ENCODE assay signal across 16 mouse cellular contexts in genomic region chr4:106314291-106314690, GRCm38 (mm10). TPM values are rescaled to one million over a fixed set of nuclear protein-coding genes. Genes with fewer than 3 reads are reported as not detected.
DNase-seq lines count a peak whose midpoint lies in the region; ATAC-seq lines count a peak whose summit lies in the region.
"Had no signal": no experiment of that assay in that cellular context is flagged by ENCODE, and none has a peak within 500 bp of the region (broad histone marks: within the 10 kb centered on the region; RNA-seq: fewer than 3 reads in every experiment).

No protein-coding gene starts in this region.

- intact Hi-C loops in heart, postnatal 14 days (cut with DNase I): loop anchor here (10.0 kb wide), 1 partner anchor 1159 kb away; the partner anchor contains the start of gene Plpp3

- no peak for ATAC-seq in cerebellum, adult (ENCODE audit: insufficient number of reproducible peaks, low FRiP score, low TSS enrichment)
- ATAC-seq: hindbrain, postnatal 0 days; midbrain, embryonic 13.5 days had no signal

- peak; percentile 89 for DNase-seq in heart, adult 11 months
- DNase-seq in heart, postnatal 14 days: no peak
- peak; percentile 57 to 63 for DNase-seq in B cell, adult 2 months
- peak; percentile 20 for DNase-seq in induced T-regulatory cell, adult 2 months (ENCODE audit: low read depth)
- peak; percentile 10 to 36 for DNase-seq in thymus, adult 18-20 months
- DNase-seq in ovary, adult 18-20 months (ENCODE audit: low spot score): no peak
- no peak for DNase-seq in cerebellum, postnatal 4 days (ENCODE audit: low spot score in 2 of 2)
- DNase-seq: adrenal gland, postnatal 36 days; cerebellum, postnatal 25 days; gastrocnemius, postnatal 25 days; heart, postnatal 36 days; kidney, adult 8-10 months; lung, postnatal 14 days had no signal

RNA-seq across cellular contexts. Expression of gene Usp24, which starts 1.7 kb away (rescaled TPM):
- total RNA-seq in heart, postnatal 14 days (2021): 10 to 100 TPM; 39.4 to 40.3 TPM

Comparison
In these comparisons a context has a peak if more than half of its experiments do, and no peak if none do; other contexts are left out.
1. DNase-seq: peak in heart, adult 11 months (single experiment), B cell, adult 2 months (2 of 2), induced T-regulatory cell, adult 2 months (single experiment) and thymus, adult 18-20 months (2 of 2); none in heart, postnatal 14 days (0 of 2), ovary, adult 18-20 months (single experiment) and cerebellum, postnatal 4 days (0 of 2).